Mouse (Mus musculus): ENCODE data around the gene Hils1.
"Not testable (repeated sequence)": the region's sequence is repeated elsewhere in the genome, so short reads cannot be mapped to it uniquely, and the experiment has no call there.

Gene Hils1

DNA sequence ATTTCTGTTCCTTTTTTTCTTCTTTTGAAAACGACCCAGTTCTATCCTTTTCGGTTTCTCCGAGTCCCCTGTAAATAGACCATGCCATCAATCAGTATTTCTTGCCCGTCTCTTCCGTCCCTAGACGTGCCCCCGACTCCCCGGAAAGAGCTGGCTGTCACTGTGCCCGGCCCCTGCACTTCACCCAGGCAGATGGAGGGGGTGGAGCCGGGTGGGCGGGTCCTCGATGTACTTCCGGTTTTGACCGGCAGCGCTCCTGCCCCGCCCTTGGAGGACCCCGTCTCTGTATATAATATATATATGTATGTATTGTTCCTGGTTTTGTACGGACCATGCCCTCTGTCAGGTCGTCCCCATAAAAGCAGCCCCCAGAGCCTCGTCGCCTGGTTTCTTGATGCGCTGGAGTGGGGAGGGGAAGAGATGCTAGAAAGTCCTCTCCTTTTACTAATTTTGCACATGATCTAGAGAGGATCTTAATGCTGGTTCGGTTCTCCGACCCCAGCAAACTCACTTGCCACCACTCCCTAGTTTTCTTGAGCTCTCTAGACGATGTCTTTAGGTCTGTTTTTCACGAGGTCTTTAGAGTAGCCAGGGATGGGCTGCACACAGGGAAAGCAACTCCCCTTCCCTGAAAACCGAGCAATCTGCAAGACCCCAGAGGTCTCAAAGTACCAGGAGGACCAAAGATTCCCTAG lies 39.3 kb downstream of the Hils1 start:
- peak in 1 of 2 experiments; percentile 77 for DNase-seq

DNA sequence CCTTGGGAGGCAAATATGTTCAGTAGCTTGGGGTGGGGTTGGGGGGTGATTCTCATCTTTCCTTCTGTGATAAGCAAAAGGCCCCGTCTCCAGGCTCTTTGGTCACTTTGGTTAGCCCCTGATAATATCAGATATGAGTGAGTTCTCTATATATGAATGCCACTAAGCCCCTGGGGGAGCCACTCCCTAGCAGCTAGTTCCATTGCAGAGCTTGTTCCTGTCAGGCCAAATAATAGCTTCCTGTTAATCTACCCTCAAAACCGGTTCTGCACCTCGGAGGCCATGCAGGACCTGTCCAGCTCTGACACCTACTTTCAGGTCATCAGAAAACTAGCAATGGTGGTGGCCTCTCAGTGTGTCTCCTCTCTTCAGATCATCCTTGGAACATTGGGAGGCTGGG lies 40.0 kb downstream of the Hils1 start:
- DNase-seq = no peak

DNA sequence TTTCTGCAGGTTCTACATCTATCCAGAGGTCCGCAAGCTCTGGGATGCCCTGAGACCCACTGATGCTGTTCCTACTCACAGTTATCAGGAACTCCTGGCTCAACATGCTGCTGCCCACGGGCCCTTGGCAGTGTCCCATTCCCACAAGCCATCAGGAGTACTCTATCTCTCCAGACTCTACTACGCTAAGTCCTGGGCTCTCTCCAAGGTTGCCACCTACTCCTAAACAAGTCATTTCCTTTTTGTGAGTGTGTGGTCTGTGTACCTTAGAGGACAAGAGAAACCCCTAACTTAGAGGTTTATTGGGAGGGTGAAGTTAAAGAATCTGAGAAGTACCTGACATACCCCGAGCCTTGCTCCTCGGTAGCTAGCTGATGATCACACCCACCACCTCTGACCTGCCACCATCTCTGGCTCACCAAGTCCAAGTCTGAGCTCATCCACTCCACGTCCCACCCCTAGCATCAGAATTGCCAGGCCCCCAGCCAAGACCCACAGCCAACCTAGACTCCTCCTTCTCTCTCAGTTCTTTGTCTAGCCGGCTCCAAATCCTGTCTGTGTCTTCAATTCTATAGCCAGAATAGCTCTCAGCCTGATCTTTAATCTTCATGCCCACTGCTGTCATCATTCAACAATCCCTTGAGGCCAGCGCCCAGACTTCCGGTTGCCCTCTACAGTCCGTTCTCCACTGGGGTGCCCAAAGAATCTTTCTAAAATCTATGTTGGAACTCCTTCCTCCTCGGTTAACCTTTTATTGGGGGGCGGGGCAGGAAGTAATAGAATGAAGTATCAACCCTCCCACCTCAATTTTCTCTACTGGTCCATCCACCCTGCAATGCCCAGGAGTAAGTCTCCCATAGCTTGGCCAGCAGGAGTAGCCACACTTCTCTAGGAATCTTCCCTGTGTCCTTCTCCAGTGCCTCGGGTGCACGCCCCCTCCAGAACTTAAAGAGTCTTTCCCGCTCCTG lies 41.6 kb downstream of the Hils1 start:
- DNase-seq = no peak

DNA sequence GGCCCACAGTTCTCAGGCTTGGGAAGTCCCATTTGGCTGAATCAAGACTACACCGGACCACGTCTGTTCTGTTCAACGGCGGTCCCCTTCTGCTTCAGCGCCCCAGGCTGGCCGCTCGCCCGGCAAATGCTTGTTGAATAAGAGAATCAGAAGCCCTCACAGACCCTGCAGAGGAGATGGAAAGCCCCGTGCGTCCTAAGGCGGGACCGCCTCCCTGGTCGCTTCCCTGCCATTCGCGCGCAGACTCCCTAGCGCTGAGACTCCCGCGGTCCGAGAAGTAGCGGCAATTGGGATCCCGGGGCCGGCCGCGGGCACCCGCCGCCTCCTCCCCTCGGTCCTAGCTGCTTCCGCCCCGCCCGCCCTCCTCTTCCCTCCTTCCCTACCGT lies 42.2 kb downstream of the Hils1 start, which contains the start of gene Samd14:
TSS of gene Samd14 (plus strand) at position 251 of the 386 bp plus-strand sequence.
- DNase-seq = peak; percentile 74 to 75

DNA sequence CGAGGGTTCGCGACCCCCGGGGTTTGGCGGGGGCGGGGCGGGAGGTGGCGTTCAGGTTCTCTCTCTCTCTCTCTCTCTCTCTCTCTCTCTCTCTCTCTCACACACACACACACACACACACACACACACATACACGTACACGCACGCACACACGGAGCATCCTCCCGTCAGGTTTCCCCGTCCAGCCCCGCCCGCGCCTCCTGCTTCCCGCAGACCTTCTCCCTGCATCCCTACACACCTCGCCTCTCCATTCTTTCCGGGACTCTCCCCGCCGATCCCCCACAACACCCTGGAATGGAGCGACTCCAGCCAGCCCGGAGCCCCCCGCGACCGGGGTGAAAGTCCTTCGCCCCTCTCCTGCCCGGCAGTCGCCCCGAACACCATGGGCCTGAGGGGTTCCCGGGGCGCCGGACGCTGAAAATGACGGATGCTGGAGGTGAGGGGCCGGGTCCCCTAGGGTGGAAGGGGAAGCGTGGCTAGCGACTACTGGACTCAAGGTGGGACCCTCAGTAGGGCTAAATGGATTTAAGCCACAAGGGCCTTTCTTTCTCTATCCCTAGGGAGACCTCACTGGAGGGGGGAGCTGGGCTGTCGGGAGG lies 42.8 kb downstream of the Hils1 start:
- DNase-seq = peak; percentile 78 to 83

DNA sequence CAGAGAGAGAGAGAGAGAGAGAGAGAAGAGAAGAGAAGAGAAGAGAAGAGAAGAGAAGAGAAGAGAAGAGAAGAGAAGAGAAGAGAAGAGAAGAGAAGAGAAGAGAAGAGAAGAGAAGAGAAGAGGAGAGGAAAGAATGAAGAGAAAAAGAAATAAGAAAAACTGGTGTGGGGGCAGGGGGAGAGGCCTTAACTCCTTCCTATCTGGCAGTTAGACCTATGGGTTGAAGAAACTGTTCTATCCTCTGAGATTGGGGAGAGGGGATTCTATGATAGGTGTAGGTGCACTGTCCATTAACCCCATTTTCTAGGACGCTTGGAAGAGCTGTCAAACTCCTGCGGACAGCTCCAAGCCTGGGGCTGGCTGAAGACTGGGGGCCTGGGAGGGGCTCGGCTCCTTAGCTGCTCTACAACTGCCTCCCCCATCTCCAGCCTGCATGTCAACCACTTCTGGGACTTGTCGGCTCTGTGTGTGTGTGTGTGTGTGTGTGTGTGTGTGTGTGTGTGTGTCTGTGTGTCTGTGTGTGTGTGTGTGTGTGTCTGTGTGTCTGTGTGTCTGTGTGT lies 43.5 kb downstream of the Hils1 start:
- DNase-seq = not testable (repeated sequence)

DNA sequence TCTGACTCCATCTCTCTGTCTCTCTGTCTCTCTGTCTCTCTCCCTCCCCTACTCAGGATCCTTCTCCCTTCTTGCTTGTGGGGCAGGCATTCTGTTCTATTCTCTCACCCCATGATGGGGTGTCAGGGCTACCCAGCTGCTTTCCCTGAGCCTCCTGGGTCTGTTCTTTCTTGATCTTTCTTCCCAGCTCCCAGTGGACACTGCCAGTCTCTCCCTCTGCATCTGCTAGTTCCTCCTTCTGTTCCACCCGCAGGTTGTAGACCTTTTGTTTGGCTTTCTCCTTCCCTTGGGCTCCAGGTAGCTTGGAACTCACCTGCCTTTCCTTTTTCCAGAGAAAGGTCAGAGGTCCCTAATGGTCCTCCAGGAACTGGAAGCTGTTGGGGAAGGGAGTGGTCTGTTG lies 44.0 kb downstream of the Hils1 start:
- no peak for DNase-seq

DNA sequence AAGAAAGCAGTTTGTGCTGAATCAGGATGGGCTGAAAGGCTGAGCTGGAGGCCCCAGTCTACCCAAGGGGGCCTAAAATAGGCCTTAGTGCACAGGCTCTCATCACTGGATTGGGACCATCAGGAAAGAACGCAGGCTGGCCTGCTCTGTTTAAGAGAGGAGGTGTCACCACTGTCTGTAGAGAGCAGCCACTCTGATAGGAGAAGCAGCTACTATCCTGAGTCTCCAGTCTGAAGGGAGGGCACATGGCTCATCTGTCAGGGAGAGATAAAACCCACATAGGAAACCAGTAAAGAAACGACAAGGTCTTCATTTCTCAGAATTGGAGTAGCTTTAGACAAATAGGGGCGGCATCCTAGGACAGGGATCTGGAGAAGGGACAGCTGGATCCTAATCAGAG lies 44.7 kb downstream of the Hils1 start:
- no peak for DNase-seq

DNA sequence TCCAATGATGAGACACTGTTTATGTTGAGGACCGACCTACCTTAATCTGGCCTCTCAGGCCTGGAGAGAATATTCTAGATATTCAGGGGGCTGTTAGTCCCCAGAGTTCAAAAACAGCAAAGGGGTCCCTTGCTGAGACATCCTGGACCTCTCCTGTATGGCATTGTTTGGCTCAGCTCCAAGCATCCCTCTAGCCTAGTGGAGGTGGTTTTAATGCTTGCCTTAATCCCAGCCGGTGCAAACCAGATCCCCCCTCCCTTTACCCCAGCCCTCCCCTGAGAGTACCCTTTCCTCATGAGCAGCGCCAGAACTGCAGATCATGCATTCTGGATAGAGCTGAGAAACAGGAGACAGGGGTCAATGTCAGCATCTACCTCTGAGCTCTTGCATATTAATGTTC lies 45.1 kb downstream of the Hils1 start:
- no peak for DNase-seq

DNA sequence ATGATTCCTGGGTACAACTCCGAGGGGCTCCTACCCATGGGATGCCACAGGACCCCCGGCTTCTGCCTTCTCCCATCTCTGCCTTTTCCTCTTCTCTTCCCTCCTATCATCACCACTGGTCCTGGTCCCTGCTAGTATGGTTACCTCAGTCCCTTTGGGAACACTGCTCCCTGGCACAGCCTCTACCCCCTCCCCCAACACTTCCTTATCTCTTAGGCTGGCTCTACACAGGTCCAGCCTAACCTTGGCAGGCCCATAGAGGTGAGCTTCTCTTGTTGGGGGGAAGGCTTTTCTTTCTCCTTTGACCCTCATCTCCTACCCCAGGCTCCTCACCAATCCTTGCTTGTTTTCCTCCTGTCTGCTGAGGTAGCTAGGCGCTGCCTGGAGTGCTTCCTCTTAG lies 48.1 kb downstream of the Hils1 start:
- no peak for DNase-seq

All from cerebellum, postnatal 36 days (tissue).